Mouse (Mus musculus): Measurements from ENCODE around the gene Lgi4.
A peak's percentile ranks its signal among the peaks of the same experiment; 100 is the strongest.

Gene Lgi4

GRCm38 (mm10) chr7:31059108-31059507 is at the start of gene Lgi4:
Gene Lgi4 (plus strand): TSS chr7:31059342.
- DNase-seq (ENCODE audit: low read depth, low spot score), result peak; percentile 81

- DNase-seq (ENCODE audit: low read depth, low spot score), result no peak
These were observed 46.2 kb upstream of the Lgi4 start for GRCm38 (mm10) chr7:31012971-31013370.

GRCm38 (mm10) chr7:31017104-31017901 is 41.8 kb upstream of the Lgi4 start:
- peak; percentile 93 for DNase-seq (ENCODE audit: low read depth, low spot score)

GRCm38 (mm10) chr7:31028609-31029008 is 30.5 kb upstream of the Lgi4 start:
- DNase-seq (ENCODE audit: low read depth, low spot score), result no peak

GRCm38 (mm10) chr7:31030717-31031116 is 28.4 kb upstream of the Lgi4 start:
- DNase-seq (ENCODE audit: low read depth, low spot score), result no peak

- DNase-seq (ENCODE audit: low read depth, low spot score), result no peak
These were observed 27.4 kb upstream of the Lgi4 start for GRCm38 (mm10) chr7:31031731-31032130.

- no peak for DNase-seq (ENCODE audit: low read depth, low spot score)
These were observed 25.6 kb upstream of the Lgi4 start for GRCm38 (mm10) chr7:31033409-31034165.

GRCm38 (mm10) chr7:31034789-31035188 is 24.4 kb upstream of the Lgi4 start:
- DNase-seq (ENCODE audit: low read depth, low spot score), result peak; percentile 31

GRCm38 (mm10) chr7:31035291-31035690 is 23.9 kb upstream of the Lgi4 start:
- no peak for DNase-seq (ENCODE audit: low read depth, low spot score)

- DNase-seq (ENCODE audit: low read depth, low spot score), result no peak
These were observed 22.2 kb upstream of the Lgi4 start for GRCm38 (mm10) chr7:31036917-31037316.

GRCm38 (mm10) chr7:31037675-31038074 is 21.5 kb upstream of the Lgi4 start:
- no peak for DNase-seq (ENCODE audit: low read depth, low spot score)

- DNase-seq (ENCODE audit: low read depth, low spot score), result no peak
These were observed 20.1 kb upstream of the Lgi4 start for GRCm38 (mm10) chr7:31039011-31039410.

- no peak for DNase-seq (ENCODE audit: low read depth, low spot score)
These were observed 18.7 kb upstream of the Lgi4 start for GRCm38 (mm10) chr7:31040281-31041022.

- DNase-seq (ENCODE audit: low read depth, low spot score), result no peak
These were observed 18.1 kb upstream of the Lgi4 start for GRCm38 (mm10) chr7:31041023-31041407.

GRCm38 (mm10) chr7:31041662-31042315 is 17.4 kb upstream of the Lgi4 start:
- peak; percentile 27 for DNase-seq (ENCODE audit: low read depth, low spot score)

- no peak for DNase-seq (ENCODE audit: low read depth, low spot score)
These were observed 16.7 kb upstream of the Lgi4 start, which contains the start of gene Fxyd5 for GRCm38 (mm10) chr7:31042431-31042910. Gene Fxyd5 (minus strand): TSS chr7:31042481.

- peak; percentile 68 for DNase-seq (ENCODE audit: low read depth, low spot score)
These were observed 9.9 kb upstream of the Lgi4 start for GRCm38 (mm10) chr7:31049135-31049845.

- DNase-seq (ENCODE audit: low read depth, low spot score), result peak; percentile 77
These were observed 9.3 kb upstream of the Lgi4 start for GRCm38 (mm10) chr7:31049846-31050281.

- DNase-seq (ENCODE audit: low read depth, low spot score), result no peak
These were observed 8.7 kb upstream of the Lgi4 start for GRCm38 (mm10) chr7:31050487-31050886.

- peak; percentile 73 for DNase-seq (ENCODE audit: low read depth, low spot score)
These were observed 8.2 kb upstream of the Lgi4 start for GRCm38 (mm10) chr7:31050921-31051320.
